Mouse (Mus musculus) spleen, adult 2 months (tissue): ENCODE data around the gene Ctbs. TPM values are rescaled to one million over a fixed set of nuclear protein-coding genes. Genes with fewer than 3 reads are reported as not detected.

ENCODE experiments used
- DNase-seq, 2 experiments: peaks; one replicate each; pipeline versions ENCODE4 v3.0.0 to v3.0.0-alpha.2; 2012 to 2021; ENCODE audit warnings: low spot score in 2 of 2, low read depth in 1 of 2
- H3K27ac ChIP-seq: fragments of 200-500 bp; 2 replicates; pipeline ENCODE4 v1.5.1; 2012; ENCODE audit warnings: low read length, inconsistent platforms; ENCODE audit not compliant: insufficient read depth
- H3K27me3 ChIP-seq: fragments of 200-500 bp; 2 replicates; pipeline ENCODE4 v1.6.1; 2012; ENCODE audit warnings: mild to moderate bottlenecking, moderate library complexity, low read length, inconsistent platforms; ENCODE audit not compliant: control insufficient read depth, insufficient read depth
- H3K36me3 ChIP-seq: fragments of 200-500 bp; 2 replicates; pipeline ENCODE4 v1.6.1; 2012; ENCODE audit warnings: mild to moderate bottlenecking, low read length, inconsistent platforms; ENCODE audit not compliant: control insufficient read depth, insufficient read depth
- H3K4me1 ChIP-seq: fragments of 200-500 bp; 2 replicates; pipeline ENCODE4 v1.6.1; 2011; ENCODE audit warnings: inconsistent platforms; ENCODE audit not compliant: control insufficient read depth, insufficient read depth, insufficient read length
- H3K4me3 ChIP-seq: fragments of 200-500 bp; 2 replicates; pipeline ENCODE4 v1.5.1; 2011; ENCODE audit warnings: mild to moderate bottlenecking, inconsistent platforms; ENCODE audit not compliant: insufficient read depth, insufficient read length; ENCODE audit errors: extremely low read depth
- CTCF ChIP-seq: fragments of 200-500 bp; IDR thresholded peaks from 2 replicates; pipeline ENCODE4 v1.5.1; 2011; ENCODE audit warnings: mild to moderate bottlenecking, inconsistent platforms; ENCODE audit not compliant: insufficient read depth, insufficient read length, insufficient replicate concordance; ENCODE audit errors: extremely low read depth
- POLR2A ChIP-seq: fragments of 200-500 bp; IDR thresholded peaks from 2 replicates; pipeline ENCODE4 v1.6.1; 2011; ENCODE audit warnings: low read depth, low read length, inconsistent platforms
- WGBS: fragments of 180-500 bp; shearing (Covaris S2); methylation state at CpG from one replicate; pipeline ENCODE4 v1.1.7; 2018; 5-methylcytosine and 5-hydroxymethylcytosine counted together
- polyA plus RNA-seq: library from polyadenylated mRNA; depleted of rRNA; stranded (reverse); fragments of >200 nt; gene quantifications from 2 replicates; pipeline ENCODE4 v1.2.3, GENCODE M21; 2012; rRNA removed

Gene Ctbs
- 2.1 TPM in 2 replicates for polyA plus RNA-seq

GRCm38 (mm10) chr3:146449745-146450250 is at the start of gene Ctbs:
TSS of gene Ctbs (plus strand) at chr3:146449795.
- Histone ChIP-seq H3K4me1 (no peaks in the 10 kb centered on the region; the same call in 1 of the 2 replicates), H3K27ac (peak within 1 kb of the TSS; percentile 88), H3K4me3 (peak within 1 kb of the TSS; percentile 95), H3K36me3 (no peaks in the 10 kb centered on the region), H3K27me3 (no peaks in the 10 kb centered on the region)
- 61% methylated on average over 9 of the region's 9 CpGs for WGBS
- TF ChIP-seq CTCF (no peak), POLR2A (no peak)
- DNase-seq, result no peak

GRCm38 (mm10) chr3:146403770-146404169 is 45.8 kb upstream of the Ctbs start:
- TF ChIP-seq POLR2A, result no peak
- TF ChIP-seq CTCF, result no peak
- H3K27ac ChIP-seq, result no peak overlapping the region
- H3K4me3 ChIP-seq, result peak overlapping the region; percentile 77; the same call in 1 of the 2 replicates
- no peaks in the 10 kb centered on the region for H3K4me1 ChIP-seq
- DNase-seq, result no peak
- 25% methylated on average over 3 of the region's 3 CpGs for WGBS
- no peaks in the 10 kb centered on the region for H3K27me3 ChIP-seq
- H3K36me3 ChIP-seq, result no peaks in the 10 kb centered on the region

- peak; percentile 71 to 91 for DNase-seq
- under 1% methylated on average over 98 of the region's 100 CpGs for WGBS
- Histone ChIP-seq H3K27ac (no peak within 1 kb of the TSS), H3K36me3 (no peaks in the 10 kb centered on the region), H3K27me3 (no peaks in the 10 kb centered on the region), H3K4me3 (peak within 1 kb of the TSS; percentile 77), H3K4me1 (no peaks in the 10 kb centered on the region)
- TF ChIP-seq POLR2A, result no peak
- no peak for TF ChIP-seq CTCF
Measured at GRCm38 (mm10) chr3:146404311-146405201, 45.0 kb upstream of the Ctbs start, which contains the start of gene Ssx2ip. TSS of gene Ssx2ip (plus strand) at chr3:146404642.

GRCm38 (mm10) chr3:146405213-146406006 is 44.2 kb upstream of the Ctbs start:
- no peaks in the 10 kb centered on the region for H3K36me3 ChIP-seq
- H3K4me3 ChIP-seq, result peak overlapping the region; percentile 77
- H3K27ac ChIP-seq, result no peak overlapping the region
- WGBS, result 63% methylated on average over 18 of the region's 18 CpGs
- no peaks in the 10 kb centered on the region for H3K4me1 ChIP-seq
- H3K27me3 ChIP-seq, result no peaks in the 10 kb centered on the region
- no peak for DNase-seq
- no peak for TF ChIP-seq CTCF
- TF ChIP-seq POLR2A, result no peak

GRCm38 (mm10) chr3:146406007-146406341 is 43.6 kb upstream of the Ctbs start:
- H3K4me3 ChIP-seq, result no peak overlapping the region
- no peaks in the 10 kb centered on the region for H3K4me1 ChIP-seq
- H3K27me3 ChIP-seq, result no peaks in the 10 kb centered on the region
- DNase-seq, result no peak
- 88% methylated on average over 5 of the region's 5 CpGs for WGBS
- no peak for TF ChIP-seq POLR2A
- TF ChIP-seq CTCF, result no peak
- H3K36me3 ChIP-seq, result no peaks in the 10 kb centered on the region
- H3K27ac ChIP-seq, result no peak overlapping the region

GRCm38 (mm10) chr3:146407086-146407721 is 42.4 kb upstream of the Ctbs start:
- TF ChIP-seq POLR2A (no peak), CTCF (no peak)
- H3K36me3 ChIP-seq, result no peaks in the 10 kb centered on the region
- WGBS, result 97% methylated on average over 16 of the region's 16 CpGs
- no peak for DNase-seq
- no peak overlapping the region for H3K4me3 ChIP-seq
- no peak overlapping the region for H3K27ac ChIP-seq
- no peaks in the 10 kb centered on the region for H3K27me3 ChIP-seq
- no peaks in the 10 kb centered on the region for H3K4me1 ChIP-seq
